Mouse (Mus musculus): ENCODE results near the gene D10Wsu102e.

DNA sequence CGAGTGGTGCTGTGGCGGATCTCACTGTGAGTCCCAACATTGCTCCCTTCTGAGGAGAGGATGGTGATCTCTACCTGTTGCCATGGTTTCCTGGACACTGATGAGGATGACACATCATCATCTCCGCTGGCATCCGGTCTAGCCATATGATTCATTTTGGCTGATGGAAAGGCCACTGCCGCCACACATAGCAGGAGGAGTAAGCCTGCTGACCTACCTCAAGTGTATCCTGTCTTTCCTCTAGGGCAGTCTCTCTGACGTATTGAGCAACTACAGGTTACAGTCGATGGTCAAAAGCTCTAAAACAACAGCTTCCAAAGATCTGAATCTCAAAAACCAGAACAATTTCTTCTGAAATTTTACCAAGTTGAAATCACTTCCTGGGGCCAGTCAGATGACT is 39.2 kb upstream of the D10Wsu102e start:
- TF ChIP-seq CTCF (IDR thresholded peaks at IDR 0.05; ENCODE audit: borderline replicate concordance, insufficient read depth, low read depth, low read length) (no peak), POLR2A (IDR thresholded peaks at IDR 0.05; ENCODE audit: borderline replicate concordance, insufficient read depth, low read length) (no peak)
